Mouse (Mus musculus) liver, postnatal 0 days (tissue): ENCODE measurements at regions not wholly inside any gene's neighbourhood (a gene's known extent, or its start where the extent isn't known, plus 50 kb on each side); places are given as distances from the start of the nearest gene placed in this dataset.

Experiments used
- ATAC-seq: fragments of 200-750 bp; cut with Nextera tagmentation; 2 replicates; pipeline ENCODE4 v1.8.0; 2017; ENCODE audit warnings: mild to moderate bottlenecking, moderate library complexity
- DNase-seq: peaks from one replicate; pipeline ENCODE4 v3.0.0-alpha.2; 2016
- H3K27ac ChIP-seq: fragments of 300-500 bp; sonication (generic); 2 replicates; pipeline ENCODE4 v1.5.1; 2014; ENCODE audit warnings: antibody characterized with exemption, moderate library complexity, mild to moderate bottlenecking, low read depth
- H3K27me3 ChIP-seq: fragments of 300-500 bp; sonication (generic); 2 replicates; pipeline ENCODE4 v1.6.1; 2014; ENCODE audit warnings: low read length, control low read depth, mixed read lengths; ENCODE audit not compliant: insufficient read depth
- H3K36me3 ChIP-seq: fragments of 300-500 bp; sonication (generic); replicated peaks from 2 replicates; pipeline ENCODE4 v1.6.1; 2014; ENCODE audit warnings: mild to moderate bottlenecking, control low read depth, low read length, moderate library complexity, mixed read lengths; ENCODE audit not compliant: insufficient read depth
- H3K4me1 ChIP-seq: fragments of 300-500 bp; sonication (generic); 2 replicates; pipeline ENCODE4 v1.6.1; 2014; ENCODE audit warnings: antibody characterized with exemption, mild to moderate bottlenecking, control low read depth; ENCODE audit not compliant: insufficient read depth
- H3K4me2 ChIP-seq: fragments of 300-500 bp; sonication (generic); 2 replicates; pipeline ENCODE4 v1.6.1; 2014; ENCODE audit warnings: low read depth, mild to moderate bottlenecking, low read length, moderate library complexity, mixed read lengths
- H3K4me3 ChIP-seq: fragments of 300-500 bp; sonication (generic); 2 replicates; pipeline ENCODE4 v1.5.1; 2014; ENCODE audit warnings: low read depth, low read length
- H3K9ac ChIP-seq: fragments of 300-500 bp; sonication (generic); replicated peaks from 2 replicates; pipeline ENCODE4 v1.6.1; 2014; ENCODE audit warnings: mild to moderate bottlenecking, moderate library complexity
- H3K9me3 ChIP-seq: fragments of 300-500 bp; sonication (generic); 2 replicates; pipeline ENCODE4 v1.6.1; 2016; ENCODE audit warnings: mild to moderate bottlenecking, control low read depth, low read length, mixed read lengths
- CTCF ChIP-seq: sonication (generic); IDR thresholded peaks from 2 replicates; pipeline ENCODE4 v1.5.1; 2016; ENCODE audit warnings: antibody characterized with exemption, low read depth
- EP300 ChIP-seq: IDR thresholded peaks from 2 replicates; pipeline ENCODE4 v1.6.1; 2016; ENCODE audit warnings: antibody characterized with exemption, low read depth, mild to moderate bottlenecking
- WGBS: fragments of 180-500 bp; shearing (Covaris S2); extraction: QIAGEN DNeasy Blood & Tissue Kit; methylation state at CpG from one replicate; pipeline ENCODE4 v1.1.7; 2014; ENCODE audit not compliant: insufficient replicate concordance; 5-methylcytosine and 5-hydroxymethylcytosine counted together

DNA sequence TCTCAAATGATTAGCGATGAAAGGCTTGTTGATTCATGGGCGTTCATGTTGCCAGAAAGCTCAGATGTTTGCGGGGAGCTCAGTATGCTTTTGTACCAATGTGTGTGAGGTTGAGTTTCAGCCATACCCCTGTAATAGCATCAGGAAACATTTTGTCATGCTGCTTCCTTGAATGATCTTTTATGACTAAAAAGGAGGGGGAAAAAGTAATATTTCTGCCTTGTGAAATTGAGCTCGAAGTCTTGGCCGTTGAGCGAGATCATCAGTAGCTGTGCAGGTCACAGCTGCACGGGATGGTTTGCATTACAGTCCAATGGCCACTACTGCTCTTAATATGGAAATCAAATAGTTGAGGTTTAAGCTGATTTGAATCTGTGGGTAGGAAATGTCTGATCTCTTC, 145.3 kb upstream of the Fermt1 start:
- no peaks in the 10 kb centered on the region for H3K36me3 ChIP-seq
- 78% methylated on average over 7 of the region's 7 CpGs for WGBS
- TF ChIP-seq EP300 = no peak
- TF ChIP-seq CTCF = no peak
- no peak overlapping the region for H3K9ac ChIP-seq
- no peaks in the 10 kb centered on the region for H3K9me3 ChIP-seq
- ATAC-seq (no peak), DNase-seq (no peak)
- no peak overlapping the region for H3K4me3 ChIP-seq
- H3K27ac ChIP-seq = no peak overlapping the region
- H3K4me2 ChIP-seq = no peak overlapping the region
- no peaks in the 10 kb centered on the region for H3K27me3 ChIP-seq
- no peaks in the 10 kb centered on the region for H3K4me1 ChIP-seq

DNA sequence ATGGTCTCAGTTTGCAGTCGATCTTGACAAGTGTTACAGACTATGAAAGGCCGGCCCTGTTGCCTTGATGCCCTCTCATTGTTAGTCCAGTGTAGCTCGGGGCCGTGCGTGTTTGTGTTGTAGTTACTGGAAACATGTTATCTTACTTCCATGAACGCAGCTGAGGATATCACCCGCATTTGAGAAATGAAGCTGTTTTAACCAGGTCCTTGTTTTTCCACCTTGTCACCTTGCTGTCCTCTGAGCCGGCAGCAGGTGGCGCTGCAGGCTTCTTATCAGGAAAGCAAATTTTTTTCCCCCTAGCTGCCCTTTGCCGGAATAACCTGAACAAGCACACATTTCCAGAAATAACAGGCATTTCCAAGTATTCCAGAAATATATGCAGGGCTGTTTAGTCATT, 167.9 kb upstream of the Fermt1 start:
- TF ChIP-seq CTCF = peak; percentile 80
- TF ChIP-seq EP300 = no peak
- 0 out of 2 replicates have a peak, but pooled peaks cover 4% of the 10 kb centered on the region for H3K27me3 ChIP-seq
- ATAC-seq (no peak), DNase-seq (peak; percentile 57)
- no peak overlapping the region for H3K4me3 ChIP-seq
- no peak overlapping the region for H3K9ac ChIP-seq
- 16% methylated on average over 10 of the region's 10 CpGs for WGBS
- no peaks in the 10 kb centered on the region for H3K36me3 ChIP-seq
- H3K4me1 ChIP-seq = no peaks in the 10 kb centered on the region
- H3K9me3 ChIP-seq = no peaks in the 10 kb centered on the region
- no peak overlapping the region for H3K4me2 ChIP-seq
- no peak overlapping the region for H3K27ac ChIP-seq

DNA sequence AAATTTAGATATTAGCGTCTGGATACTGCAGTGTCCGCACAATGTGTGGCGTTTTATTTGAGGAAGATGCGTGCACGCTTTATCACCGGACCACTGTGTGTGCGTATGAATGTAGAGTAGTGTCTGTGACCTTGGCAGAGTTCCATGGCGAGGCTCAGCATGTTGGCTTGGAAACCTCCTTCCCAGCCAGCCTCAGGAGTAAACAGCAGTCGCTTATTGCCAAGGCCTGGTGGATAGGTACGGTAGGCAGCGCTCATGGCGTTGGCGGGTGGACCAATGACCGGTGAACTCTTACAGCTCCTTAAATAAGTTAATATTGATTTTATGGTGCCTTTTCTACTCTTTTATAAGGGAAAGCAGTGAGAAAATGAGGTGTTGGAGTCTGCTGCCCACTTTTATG, 172.9 kb upstream of the Fermt1 start:
- DNase-seq (no peak), ATAC-seq (no peak)
- Histone ChIP-seq H3K4me3 (no peak overlapping the region), H3K4me2 (no peak overlapping the region), H3K4me1 (no peaks in the 10 kb centered on the region), H3K36me3 (no peaks in the 10 kb centered on the region), H3K27me3 (0 out of 2 replicates have a peak, but pooled peaks cover 4% of the 10 kb centered on the region), H3K27ac (no peak overlapping the region), H3K9me3 (no peaks in the 10 kb centered on the region), H3K9ac (no peak overlapping the region)
- WGBS = 87% methylated on average over 14 of the region's 14 CpGs
- TF ChIP-seq CTCF (no peak), EP300 (no peak)

DNA sequence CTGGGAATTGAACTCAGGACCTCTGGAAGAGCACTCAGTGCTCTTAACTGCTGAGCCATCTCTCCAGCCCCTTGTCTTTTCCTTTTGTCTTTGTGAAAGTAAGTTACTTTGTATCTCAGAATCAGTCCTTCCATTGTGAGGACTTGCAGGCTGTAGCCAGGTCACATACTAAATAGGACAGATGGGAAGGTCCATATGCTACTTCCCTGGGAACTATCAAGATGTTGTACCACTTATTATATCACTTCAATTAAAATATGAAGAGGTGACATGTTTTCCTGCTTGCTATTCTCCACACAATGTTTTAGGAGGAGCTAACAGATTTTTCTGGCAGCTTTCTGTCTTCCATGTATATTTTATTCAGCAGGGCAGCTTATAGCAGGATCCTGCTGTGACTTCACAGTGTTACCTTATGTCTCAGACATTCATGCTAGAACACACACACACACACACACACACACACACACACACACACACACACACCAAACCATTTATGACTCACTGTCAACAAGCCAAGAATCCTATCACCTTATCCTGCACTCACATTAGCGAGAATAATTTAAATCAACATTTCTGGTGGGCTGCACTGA, 179.6 kb upstream of the Fermt1 start:
- no peaks in the 10 kb centered on the region for H3K9me3 ChIP-seq
- no peaks in the 10 kb centered on the region for H3K4me1 ChIP-seq
- no peak overlapping the region for H3K4me2 ChIP-seq
- DNase-seq (no peak), ATAC-seq (no peak)
- no peak overlapping the region for H3K4me3 ChIP-seq
- 54% methylated on average over 1 of the region's 1 CpGs for WGBS
- no peaks in the 10 kb centered on the region for H3K36me3 ChIP-seq
- H3K27ac ChIP-seq = no peak overlapping the region
- H3K27me3 ChIP-seq = no peaks in the 10 kb centered on the region
- TF ChIP-seq CTCF (no peak), EP300 (no peak)
- no peak overlapping the region for H3K9ac ChIP-seq

DNA sequence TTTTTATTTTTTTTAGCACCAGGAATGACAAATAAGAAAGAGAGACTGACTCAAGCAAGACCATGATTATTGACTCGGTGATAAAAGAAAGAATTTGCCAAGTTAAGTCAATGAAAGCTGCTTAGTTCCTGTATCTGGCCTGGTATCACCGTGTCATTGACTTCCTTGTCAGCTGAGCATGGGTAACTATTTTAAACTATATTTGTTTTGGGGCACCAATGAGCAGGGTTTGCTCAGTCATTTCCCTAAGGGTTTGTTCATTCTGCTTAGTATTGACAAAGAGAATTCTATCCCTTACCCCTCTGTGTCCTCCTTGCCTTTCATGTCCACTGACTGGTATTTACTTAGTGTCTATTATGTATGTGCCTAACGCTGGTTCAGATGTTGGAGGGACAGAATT, 189.2 kb upstream of the Fermt1 start:
- no peak overlapping the region for H3K4me2 ChIP-seq
- H3K4me1 ChIP-seq = no peaks in the 10 kb centered on the region
- 35% methylated on average over 3 of the region's 3 CpGs for WGBS
- no peak overlapping the region for H3K27ac ChIP-seq
- H3K36me3 ChIP-seq = no peaks in the 10 kb centered on the region
- H3K27me3 ChIP-seq = no peaks in the 10 kb centered on the region
- ATAC-seq (no peak), DNase-seq (no peak)
- TF ChIP-seq CTCF (no peak), EP300 (no peak)
- H3K9ac ChIP-seq = no peak overlapping the region
- no peaks in the 10 kb centered on the region for H3K9me3 ChIP-seq
- H3K4me3 ChIP-seq = no peak overlapping the region

DNA sequence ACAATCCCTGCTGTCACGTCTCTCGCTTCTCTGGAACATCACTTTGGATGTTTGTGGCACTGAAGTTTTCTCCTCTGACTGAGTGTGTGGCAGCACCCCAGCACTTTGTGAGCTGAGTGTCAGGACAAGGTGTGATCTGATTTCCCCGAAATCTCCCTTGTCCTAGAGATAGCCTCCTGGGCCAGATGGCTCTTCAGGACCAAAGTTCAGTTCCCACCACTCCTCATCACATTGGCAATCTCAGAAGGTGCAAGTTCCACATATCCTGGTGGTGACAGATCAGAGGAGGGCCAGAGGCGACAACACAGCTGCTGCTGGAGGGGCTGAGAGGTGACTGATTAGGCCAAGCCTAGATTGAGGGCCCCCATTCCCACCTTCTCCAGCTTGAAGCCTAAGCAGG, 193.2 kb upstream of the Fermt1 start:
- no peak for TF ChIP-seq CTCF
- TF ChIP-seq EP300 = no peak
- no peaks in the 10 kb centered on the region for H3K36me3 ChIP-seq
- H3K4me3 ChIP-seq = no peak overlapping the region
- ATAC-seq (no peak), DNase-seq (no peak)
- H3K27me3 ChIP-seq = no peaks in the 10 kb centered on the region
- no peaks in the 10 kb centered on the region for H3K9me3 ChIP-seq
- no peak overlapping the region for H3K27ac ChIP-seq
- H3K4me1 ChIP-seq = no peaks in the 10 kb centered on the region
- H3K4me2 ChIP-seq = no peak overlapping the region
- no peak overlapping the region for H3K9ac ChIP-seq
- 59% methylated on average over 4 of the region's 4 CpGs for WGBS

DNA sequence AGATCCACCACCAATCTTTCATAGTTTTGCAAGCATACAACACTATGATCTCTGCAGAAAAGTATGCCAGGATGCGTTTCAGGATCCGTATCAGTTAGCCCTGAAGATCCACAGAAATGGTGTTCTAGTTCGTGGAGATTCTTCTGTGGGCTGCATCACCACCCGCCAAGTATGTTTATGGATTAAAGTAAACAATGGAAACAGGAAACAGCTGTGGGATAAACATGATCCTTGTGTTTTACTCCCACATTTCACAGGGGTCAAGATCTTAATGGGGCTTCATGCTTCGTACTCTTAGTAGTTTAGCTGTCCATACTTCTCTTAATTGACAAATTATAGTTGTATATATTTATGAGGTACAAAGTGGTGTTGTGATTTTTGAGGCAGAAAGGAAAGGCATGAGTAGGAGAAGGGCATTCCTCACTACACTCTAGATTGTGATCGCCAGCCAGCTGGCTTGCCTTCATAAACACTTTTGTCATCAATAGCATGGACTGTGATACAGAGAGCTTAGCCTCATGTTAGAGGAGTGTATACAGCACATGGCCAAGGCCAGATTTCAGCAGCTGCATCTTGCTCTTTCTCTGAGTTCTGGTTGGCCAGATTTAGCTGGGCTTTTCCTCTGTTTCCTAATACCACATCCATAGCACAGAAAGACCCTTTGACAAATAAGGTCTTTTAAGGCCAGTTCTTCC, 195.8 kb upstream of the Fermt1 start:
- Histone ChIP-seq H3K9ac (no peak overlapping the region), H3K4me3 (no peak overlapping the region), H3K9me3 (no peaks in the 10 kb centered on the region), H3K4me1 (no peaks in the 10 kb centered on the region), H3K27me3 (no peaks in the 10 kb centered on the region), H3K4me2 (no peak overlapping the region), H3K27ac (no peak overlapping the region), H3K36me3 (no peaks in the 10 kb centered on the region)
- WGBS = 57% methylated on average over 6 of the region's 6 CpGs
- DNase-seq (no peak), ATAC-seq (no peak)
- TF ChIP-seq CTCF (no peak), EP300 (no peak)
